Mouse (Mus musculus): Measurements from ENCODE around the gene Pnpla7. TPM values are rescaled to one million over a fixed set of nuclear protein-coding genes. Genes with fewer than 3 reads are reported as not detected.
"Not testable (repeated sequence)": the region's sequence is repeated elsewhere in the genome, so short reads cannot be mapped to it uniquely, and the experiment has no call there.

The Pnpla7 gene
- polyA plus RNA-seq (2015; fragmentation: Nextera tagmentation; extraction: Ambion mirVana) = 3.0 and 3.4 TPM in 2 replicates

DNA sequence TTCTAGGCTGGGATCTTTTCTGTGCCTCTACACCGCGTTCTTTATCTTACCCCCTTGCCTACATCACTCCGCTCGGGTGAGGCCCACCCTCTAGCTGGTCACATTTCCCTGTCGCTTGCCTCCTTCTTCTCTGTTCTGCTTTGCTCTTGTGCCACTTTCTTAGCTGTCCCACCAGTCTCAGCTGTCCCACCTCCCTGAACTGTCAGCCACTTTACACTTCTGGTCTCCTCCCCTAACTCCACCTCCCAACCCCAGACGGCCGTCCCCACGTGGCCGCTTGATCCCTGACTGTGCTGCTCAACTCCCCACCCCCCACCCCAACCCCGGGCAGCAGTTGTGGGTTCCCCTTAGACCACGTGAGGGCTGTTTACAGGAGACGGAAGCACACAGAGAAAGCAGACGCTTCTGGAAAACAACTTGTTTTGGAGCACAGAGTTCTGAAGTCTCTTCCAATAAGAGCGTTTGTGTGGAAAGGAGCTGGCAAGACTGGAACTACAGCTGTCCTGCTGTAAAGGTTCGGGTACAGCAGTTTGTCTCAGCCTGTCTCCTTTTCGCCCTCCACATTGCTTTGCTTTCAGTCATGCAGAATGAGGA lies at the start of gene Pnpla7:
Pnpla7 (plus strand) TSS at position 330 of the 594 bp plus-strand sequence.
- H3K4me3 ChIP-seq = peak within 1 kb of the TSS; percentile 83
- peak within 1 kb of the TSS; percentile 94 for H3K4me2 ChIP-seq
- H3K9ac ChIP-seq = peak within 1 kb of the TSS; percentile 89
- H3K27me3 ChIP-seq = no peaks in the 10 kb centered on the region
- peaks cover 25% of the 10 kb centered on the region for H3K4me1 ChIP-seq (replicated peaks)
- 1% methylated on average over 16 of the region's 16 CpGs for WGBS
- no peaks in the 10 kb centered on the region for H3K9me3 ChIP-seq
- peak; percentile 8 for ATAC-seq (ENCODE audit: low FRiP score)
- H3K27ac ChIP-seq = peak within 1 kb of the TSS; percentile 94
- H3K36me3 ChIP-seq = peaks cover 24% of the 10 kb centered on the region

DNA sequence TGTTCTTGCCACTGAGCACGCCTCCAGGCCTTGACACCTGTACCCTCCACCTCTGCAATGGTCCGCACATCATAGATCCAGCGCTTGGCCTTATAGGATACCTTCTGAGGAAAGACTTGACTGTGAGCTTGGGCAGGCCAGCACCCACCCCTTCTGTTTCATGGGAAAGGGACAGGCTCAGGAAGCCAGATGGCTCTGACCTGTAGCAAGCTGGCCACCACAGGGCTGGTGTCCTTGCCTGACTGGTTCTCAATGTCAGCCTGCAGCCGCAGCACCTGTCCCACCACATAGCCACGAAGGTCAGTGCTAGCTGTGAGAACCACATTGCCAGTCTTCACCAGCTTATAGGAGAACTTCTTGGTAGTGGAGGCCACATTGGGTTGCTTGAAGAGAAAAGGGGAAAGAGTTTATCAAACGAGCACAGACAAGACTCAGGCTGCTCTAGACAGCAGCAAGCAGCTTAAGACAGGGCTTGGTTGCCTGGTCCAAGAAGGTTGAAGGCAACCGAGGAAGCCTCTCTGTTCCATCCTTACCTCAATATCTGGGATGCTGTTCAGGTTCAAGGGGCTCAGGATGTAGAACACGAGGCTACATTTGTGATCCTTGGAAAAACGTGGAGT lies 49.4 kb upstream of the Pnpla7 start:
- Histone ChIP-seq H3K4me2 (no peak overlapping the region), H3K4me1 (replicated peaks) (no peaks in the 10 kb centered on the region), H3K4me3 (no peak overlapping the region), H3K27ac (no peak overlapping the region), H3K27me3 (no peaks in the 10 kb centered on the region; the same call in 1 of the 2 replicates), H3K9ac (no peak overlapping the region), H3K9me3 (no peaks in the 10 kb centered on the region), H3K36me3 (peaks cover 15% of the 10 kb centered on the region)
- no peak for ATAC-seq (ENCODE audit: low FRiP score)
- 89% methylated on average over 9 of the region's 9 CpGs for WGBS

DNA sequence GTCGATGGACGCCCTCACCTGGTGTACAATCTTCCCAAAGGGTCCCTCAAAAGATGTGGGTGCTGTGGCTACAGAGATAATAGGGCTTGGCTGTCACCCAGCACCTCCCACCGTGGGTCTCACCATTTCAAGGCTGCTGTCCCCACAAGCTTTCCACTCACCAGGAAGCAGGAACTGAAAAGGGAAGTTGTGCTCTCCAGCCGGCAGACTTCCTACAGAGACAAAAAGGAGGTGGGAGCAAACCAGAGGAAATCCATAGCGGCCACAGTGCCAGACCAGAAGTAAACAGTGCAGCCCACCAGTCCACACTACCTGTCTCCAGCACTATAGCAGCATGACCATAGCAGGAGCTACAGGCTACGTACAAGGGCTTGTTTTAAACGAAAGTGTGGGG lies 48.9 kb upstream of the Pnpla7 start:
- Histone ChIP-seq H3K4me1 (replicated peaks) (no peaks in the 10 kb centered on the region), H3K27me3 (no peaks in the 10 kb centered on the region; the same call in 1 of the 2 replicates), H3K4me3 (no peak overlapping the region), H3K36me3 (peaks cover 15% of the 10 kb centered on the region), H3K4me2 (no peak overlapping the region), H3K9me3 (no peaks in the 10 kb centered on the region), H3K27ac (no peak overlapping the region), H3K9ac (no peak overlapping the region)
- ATAC-seq (ENCODE audit: low FRiP score) = no peak
- 78% methylated on average over 7 of the region's 7 CpGs for WGBS

DNA sequence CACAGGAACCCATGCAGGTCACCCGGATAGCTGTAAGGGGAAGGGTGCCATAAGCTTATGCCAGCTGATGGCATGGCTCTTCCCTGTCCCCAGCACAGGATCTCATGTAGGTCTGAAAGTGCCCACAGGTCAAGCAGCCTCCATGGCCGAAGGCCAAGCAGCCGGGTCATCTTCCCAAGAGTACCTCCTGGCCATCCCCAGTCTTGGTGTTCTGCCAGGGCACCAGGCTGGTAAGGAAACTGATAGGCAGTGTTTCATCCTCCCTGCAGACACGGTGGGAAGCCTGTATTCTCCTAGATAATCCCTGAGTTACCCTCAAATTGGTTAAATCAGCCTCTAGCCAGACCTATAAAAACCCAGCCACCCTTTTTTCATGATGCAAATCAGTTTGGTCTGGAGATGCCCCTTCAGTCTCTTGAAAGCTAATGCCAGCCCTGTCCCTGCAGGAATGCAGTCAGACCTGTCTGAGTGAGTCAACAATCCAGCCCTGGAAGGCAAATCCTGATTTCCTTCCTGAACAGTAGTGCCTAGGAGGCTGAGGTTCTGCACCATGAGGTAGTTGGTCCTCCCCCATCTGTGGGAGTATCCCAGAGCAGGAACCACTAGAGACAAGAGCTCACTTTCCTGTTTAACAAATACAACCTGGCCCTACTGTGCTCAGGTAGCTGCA lies 47.9 kb upstream of the Pnpla7 start:
- Histone ChIP-seq H3K36me3 (peaks cover 15% of the 10 kb centered on the region), H3K9ac (no peak overlapping the region), H3K4me2 (no peak overlapping the region), H3K4me3 (no peak overlapping the region), H3K27ac (no peak overlapping the region), H3K9me3 (no peaks in the 10 kb centered on the region), H3K4me1 (replicated peaks) (no peaks in the 10 kb centered on the region), H3K27me3 (no peaks in the 10 kb centered on the region; the same call in 1 of the 2 replicates)
- 70% methylated on average over 4 of the region's 4 CpGs for WGBS
- ATAC-seq (ENCODE audit: low FRiP score) = no peak

DNA sequence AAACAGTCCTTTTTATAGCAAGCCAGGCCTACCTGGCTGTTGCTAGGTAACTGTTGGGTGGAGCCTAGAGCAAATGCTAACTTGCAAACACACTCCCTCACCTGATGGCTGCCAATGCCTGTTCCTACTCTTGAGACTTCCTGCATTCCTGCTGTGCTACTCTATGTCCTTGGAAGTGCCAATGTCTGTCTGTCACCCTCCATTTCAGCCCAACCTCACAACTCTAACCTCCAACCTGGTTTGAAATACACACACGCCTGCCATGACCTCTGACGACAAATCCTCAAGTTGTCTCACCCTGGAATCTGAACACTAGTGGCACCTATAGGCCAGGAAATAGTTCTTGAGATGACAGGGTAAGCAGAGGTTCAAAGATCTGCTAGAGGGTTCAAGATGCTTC lies 46.7 kb upstream of the Pnpla7 start:
- WGBS = 70% methylated on average over 2 of the region's 2 CpGs
- H3K4me3 ChIP-seq = no peak overlapping the region
- ATAC-seq (ENCODE audit: low FRiP score) = no peak
- H3K9ac ChIP-seq = no peak overlapping the region
- peaks cover 10% of the 10 kb centered on the region for H3K4me1 ChIP-seq (replicated peaks)
- no peak overlapping the region for H3K27ac ChIP-seq
- H3K27me3 ChIP-seq = peaks cover 11% of the 10 kb centered on the region
- no peaks in the 10 kb centered on the region for H3K9me3 ChIP-seq
- H3K36me3 ChIP-seq = peaks cover 15% of the 10 kb centered on the region
- H3K4me2 ChIP-seq = no peak overlapping the region

DNA sequence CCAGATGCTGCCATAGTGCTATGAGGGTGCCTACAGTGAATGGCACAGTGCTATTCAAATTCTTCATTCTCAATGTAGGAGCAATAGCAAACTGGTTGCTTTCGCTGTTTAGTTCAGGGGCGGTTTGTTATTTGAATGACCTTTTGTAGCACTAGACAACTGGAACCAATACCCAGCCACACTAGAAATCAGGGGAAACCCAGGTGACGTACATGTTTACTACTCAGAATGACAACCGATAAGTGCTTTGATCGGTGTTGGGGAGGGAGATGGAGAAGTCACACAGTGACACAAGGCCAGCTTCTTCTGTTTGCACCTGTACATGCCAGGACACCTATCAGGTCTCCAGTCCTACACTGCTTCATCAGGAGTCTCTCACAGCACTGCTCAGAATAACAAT lies 46.2 kb upstream of the Pnpla7 start:
- no peak for ATAC-seq (ENCODE audit: low FRiP score)
- peaks cover 14% of the 10 kb centered on the region for H3K27me3 ChIP-seq
- no peak overlapping the region for H3K4me3 ChIP-seq
- no peak overlapping the region for H3K4me2 ChIP-seq
- 92% methylated on average over 5 of the region's 5 CpGs for WGBS
- no peak overlapping the region for H3K9ac ChIP-seq
- H3K9me3 ChIP-seq = no peaks in the 10 kb centered on the region
- H3K4me1 ChIP-seq (replicated peaks) = peaks cover 15% of the 10 kb centered on the region
- peaks cover 15% of the 10 kb centered on the region for H3K36me3 ChIP-seq
- no peak overlapping the region for H3K27ac ChIP-seq

DNA sequence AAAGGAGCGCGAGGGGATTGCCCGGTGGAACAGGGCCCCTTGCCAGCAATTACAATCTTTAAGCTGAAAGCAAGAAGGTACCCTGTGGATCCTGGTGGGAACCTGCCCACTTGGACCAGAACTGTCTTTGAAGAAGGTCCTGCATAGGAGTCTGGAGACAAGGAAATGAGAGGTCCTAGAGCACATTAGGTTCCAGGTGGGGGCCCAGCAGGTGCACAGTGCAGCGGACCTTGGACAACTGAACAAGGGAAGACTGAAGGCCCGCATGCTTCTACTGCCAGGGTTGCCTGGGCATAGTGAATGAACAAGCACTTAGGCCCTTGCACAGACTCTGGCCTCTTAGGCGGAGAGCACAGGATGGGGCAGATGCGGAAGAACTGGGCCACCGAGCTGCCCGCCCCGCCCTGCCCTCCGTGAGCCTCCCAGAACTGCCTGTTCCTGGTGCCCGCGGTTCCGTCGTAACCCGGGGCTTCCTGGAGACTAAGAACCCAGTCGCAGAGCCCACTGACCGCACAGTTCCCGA lies 41.3 kb upstream of the Pnpla7 start:
- ATAC-seq (ENCODE audit: low FRiP score) = peak; percentile 49; the same call in 1 of the 2 replicates

DNA sequence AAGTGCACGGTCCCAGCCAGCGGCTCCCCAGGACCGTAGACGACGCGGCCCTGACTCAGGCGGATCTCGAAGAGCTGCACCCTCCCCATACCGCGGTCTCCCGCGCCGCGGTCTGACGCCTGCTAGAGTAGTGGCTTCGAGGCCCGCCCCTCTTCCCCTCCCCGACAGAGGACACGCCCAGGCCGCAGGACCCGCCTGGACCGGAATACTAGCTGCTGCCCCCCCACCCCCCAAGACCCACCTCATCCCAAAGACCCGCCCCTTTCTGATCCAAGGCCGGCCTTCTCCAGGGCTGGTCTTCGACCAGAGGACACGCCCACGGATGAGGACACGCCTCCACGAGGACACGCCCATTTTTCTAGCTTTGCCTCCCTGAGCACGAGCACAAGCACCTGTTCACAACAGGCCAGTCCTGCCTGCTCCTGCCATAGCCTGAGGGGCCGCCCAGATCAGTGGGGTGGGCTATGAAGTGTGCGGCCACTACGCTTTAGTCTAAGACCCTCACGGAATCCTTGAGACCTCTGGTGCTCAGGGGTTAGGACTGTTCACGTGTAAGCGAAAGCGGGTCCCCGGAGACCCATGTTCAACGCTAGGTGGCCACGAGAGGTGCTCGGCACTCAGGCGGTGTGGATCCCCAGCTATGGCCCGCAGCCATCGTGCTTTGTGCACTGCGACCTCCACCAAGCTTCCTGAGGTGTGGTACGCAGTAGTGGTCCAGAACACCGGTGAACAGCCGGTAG lies 40.6 kb upstream of the Pnpla7 start, which contains the start of gene Arrdc1:
Arrdc1 (minus strand) TSS at position 196 of the 740 bp plus-strand sequence.
- peak; percentile 88 for ATAC-seq (ENCODE audit: low FRiP score)
- no peaks in the 10 kb centered on the region for H3K36me3 ChIP-seq

More for the DNA sequence above, 41.3 kb upstream of the Pnpla7 start:
- WGBS = 4% methylated on average over 19 of the region's 19 CpGs
- no peaks in the 10 kb centered on the region for H3K9me3 ChIP-seq
- peaks cover 25% of the 10 kb centered on the region for H3K27me3 ChIP-seq
- peak overlapping the region; percentile 86 for H3K4me2 ChIP-seq
- no peaks in the 10 kb centered on the region for H3K36me3 ChIP-seq
- H3K9ac ChIP-seq = peak overlapping the region; percentile 82
- peak overlapping the region; percentile 64 for H3K4me3 ChIP-seq
- peak overlapping the region; percentile 35; the same call in 1 of the 2 replicates for H3K27ac ChIP-seq
- H3K4me1 ChIP-seq (replicated peaks) = peaks cover 26% of the 10 kb centered on the region

DNA sequence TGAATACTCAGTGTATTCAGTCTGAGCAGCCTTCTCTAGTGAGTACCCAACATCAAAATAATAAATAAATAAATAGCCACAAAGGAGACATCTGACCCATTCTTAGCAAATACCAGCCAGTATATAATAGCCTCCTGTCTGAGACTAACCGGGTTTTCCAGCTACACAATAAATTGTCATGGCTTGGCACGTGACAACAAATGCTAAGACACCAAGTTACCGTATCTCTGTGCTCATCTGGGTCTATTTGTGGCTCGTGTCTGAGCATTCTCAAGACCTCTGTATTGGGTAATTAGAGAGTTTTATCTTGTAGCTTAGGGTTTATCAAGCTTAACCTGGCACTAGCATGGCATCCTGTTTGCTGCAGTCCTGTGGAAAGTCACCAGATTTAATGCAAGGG lies 33.7 kb upstream of the Pnpla7 start:
- Histone ChIP-seq H3K4me3 (no peak overlapping the region), H3K36me3 (no peaks in the 10 kb centered on the region), H3K4me2 (no peak overlapping the region), H3K9ac (no peak overlapping the region), H3K27me3 (0 out of 2 replicates have a peak, but pooled peaks cover 8% of the 10 kb centered on the region), H3K27ac (no peak overlapping the region), H3K9me3 (no peaks in the 10 kb centered on the region), H3K4me1 (replicated peaks) (no peaks in the 10 kb centered on the region)
- 76% methylated on average over 4 of the region's 4 CpGs for WGBS
- ATAC-seq (ENCODE audit: low FRiP score) = no peak

More for the DNA sequence above, 40.6 kb upstream of the Pnpla7 start, which contains the start of gene Arrdc1:
- peak within 1 kb of the TSS; percentile 82 for H3K9ac ChIP-seq
- H3K4me3 ChIP-seq = peak within 1 kb of the TSS; percentile 64
- H3K27ac ChIP-seq = peak within 1 kb of the TSS; percentile 35; the same call in 1 of the 2 replicates
- peaks cover 25% of the 10 kb centered on the region; the same call in 1 of the 2 replicates for H3K27me3 ChIP-seq
- WGBS = under 1% methylated on average over 48 of the region's 49 CpGs
- H3K9me3 ChIP-seq = no peaks in the 10 kb centered on the region
- peaks cover 26% of the 10 kb centered on the region for H3K4me1 ChIP-seq (replicated peaks)
- peak within 1 kb of the TSS; percentile 86 for H3K4me2 ChIP-seq

DNA sequence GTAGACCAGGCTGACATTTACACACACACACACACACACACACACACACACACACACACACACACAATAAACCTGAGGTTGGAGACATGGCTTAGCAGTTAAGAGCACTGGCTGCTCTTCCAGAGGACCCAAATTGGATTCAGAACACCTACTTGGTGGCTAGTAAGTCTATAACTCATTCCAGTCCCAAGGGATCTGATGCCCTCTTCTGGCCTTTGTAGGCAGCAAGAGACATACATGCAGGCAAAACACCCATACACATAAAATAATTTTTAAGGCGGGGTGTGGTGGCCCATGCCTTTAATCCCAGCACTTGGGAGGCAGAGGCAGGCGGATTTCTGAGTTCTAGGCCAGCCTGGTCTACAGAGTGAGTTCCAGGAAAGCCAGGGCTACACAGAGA lies 31.5 kb upstream of the Pnpla7 start:
- not testable (repeated sequence) for H3K4me1 ChIP-seq (replicated peaks); ATAC-seq (ENCODE audit: low FRiP score); H3K9ac ChIP-seq; H3K27me3 ChIP-seq; H3K4me2 ChIP-seq; H3K4me3 ChIP-seq; H3K36me3 ChIP-seq; H3K27ac ChIP-seq; H3K9me3 ChIP-seq
- 56% methylated on average over 2 of the region's 2 CpGs for WGBS

DNA sequence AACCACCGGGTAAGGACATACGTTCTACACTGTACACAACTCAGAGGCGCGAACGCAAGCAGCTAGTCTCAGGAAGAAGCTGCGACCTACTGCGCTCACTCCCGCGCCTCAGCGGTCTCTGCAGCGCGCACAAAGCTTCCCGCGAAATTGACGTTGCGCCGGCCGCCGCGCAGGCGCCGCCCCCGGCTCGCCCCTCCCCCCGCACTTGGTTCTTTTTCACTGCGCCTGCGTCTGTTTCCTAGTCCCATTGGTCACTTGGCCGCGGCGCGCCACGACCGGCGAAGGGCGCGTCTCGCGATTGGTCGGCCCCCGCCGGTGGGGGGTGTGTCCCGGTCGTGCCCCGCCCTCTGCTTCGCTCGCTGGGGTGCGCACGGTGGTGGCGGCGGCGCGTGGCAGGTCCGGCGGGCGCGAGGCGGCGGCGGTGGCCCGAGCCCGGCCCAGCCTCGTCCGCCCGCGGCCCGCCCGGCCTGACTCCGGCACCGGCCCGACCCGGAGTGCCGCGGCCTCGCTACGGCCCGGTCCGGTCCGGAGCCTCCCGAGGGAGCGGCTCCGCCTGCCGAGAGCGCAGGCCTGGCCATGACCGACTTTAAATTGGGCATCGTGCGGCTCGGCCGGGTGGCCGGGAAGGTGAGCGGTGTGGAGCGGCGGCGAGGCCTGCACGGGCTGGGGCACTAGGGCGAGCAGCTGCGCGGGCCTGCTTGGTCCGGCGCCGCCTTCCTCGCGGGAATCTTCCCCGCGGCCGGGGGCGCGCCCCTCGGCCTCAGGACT lies 26.2 kb upstream of the Pnpla7 start, which contains the start of gene Zmynd19:
Zmynd19 (plus strand) TSS at position 372 of the 768 bp plus-strand sequence.
- H3K27me3 ChIP-seq = no peaks in the 10 kb centered on the region
- peak within 1 kb of the TSS; percentile 97 for H3K9ac ChIP-seq
- H3K36me3 ChIP-seq = peaks cover 30% of the 10 kb centered on the region
- WGBS = under 1% methylated on average over 103 of the region's 108 CpGs
- H3K4me2 ChIP-seq = peak within 1 kb of the TSS; percentile 97
- no peaks in the 10 kb centered on the region for H3K9me3 ChIP-seq
- peak within 1 kb of the TSS; percentile 80 for H3K27ac ChIP-seq
- H3K4me3 ChIP-seq = peak within 1 kb of the TSS; percentile 98
- ATAC-seq (ENCODE audit: low FRiP score) = peak; percentile 98
- peaks cover 19% of the 10 kb centered on the region for H3K4me1 ChIP-seq (replicated peaks)

All from hindbrain, embryonic 13.5 days (tissue).